Mouse (Mus musculus): ENCODE results near the gene Cenpb.

- TF ChIP-seq POLR2A (IDR thresholded peaks at IDR 0.05; ENCODE audit: low read depth, low read length) (no peak), CTCF (conservative IDR thresholded peaks at IDR 0.05; ENCODE audit: insufficient read depth, insufficient read length, low read depth, low read length) (no peak)
Measured at GRCm38 (mm10) chr2:131138296-131138695, 41.6 kb downstream of the Cenpb start.
